Mouse (Mus musculus): ENCODE measurements at regions not wholly inside any gene's neighbourhood (a gene's known extent, or its start where the extent isn't known, plus 50 kb on each side); places are given as distances from the start of the nearest gene placed in this dataset.

GRCm38 (mm10) chr11:19102981-19103568 is 84.3 kb upstream of the Meis1 start:
- 47% methylated on average over 7 of the region's 7 CpGs for WGBS
- no peak for TF ChIP-seq CTCF (IDR thresholded peaks at IDR 0.05; ENCODE audit: low read depth)
- H3K9me3 ChIP-seq (ENCODE audit: control insufficient read depth), result no peaks in the 10 kb centered on the region

GRCm38 (mm10) chr11:19107180-19107579 is 88.4 kb upstream of the Meis1 start:
- H3K4me2 ChIP-seq (replicated peaks; ENCODE audit: low read depth), result no peak overlapping the region
- H3K9me3 ChIP-seq (ENCODE audit: control insufficient read depth), result no peaks in the 10 kb centered on the region
- ATAC-seq, result no peak
- H3K36me3 ChIP-seq (ENCODE audit: control insufficient read depth, insufficient read depth), result no peaks in the 10 kb centered on the region
- H3K27me3 ChIP-seq (replicated peaks; ENCODE audit: control insufficient read depth, insufficient read depth, low read length), result no peaks in the 10 kb centered on the region
- TF ChIP-seq CTCF (IDR thresholded peaks at IDR 0.05; ENCODE audit: low read depth), result no peak
- 70% methylated on average over 6 of the region's 6 CpGs for WGBS
- no peaks in the 10 kb centered on the region for H3K4me1 ChIP-seq (replicated peaks; ENCODE audit: control insufficient read depth, insufficient read depth, low read length)
- H3K4me3 ChIP-seq (ENCODE audit: low read depth, low read length), result no peak overlapping the region
- H3K9ac ChIP-seq (ENCODE audit: low read depth, low read length), result no peak overlapping the region
- no peak overlapping the region for H3K27ac ChIP-seq (ENCODE audit: low read depth, low read length)

More at GRCm38 (mm10) chr11:19102981-19103568, 84.3 kb upstream of the Meis1 start:
- no peak overlapping the region for H3K4me2 ChIP-seq (replicated peaks; ENCODE audit: low read depth)
- H3K27me3 ChIP-seq (replicated peaks; ENCODE audit: control insufficient read depth, insufficient read depth, low read length), result no peaks in the 10 kb centered on the region
- no peak overlapping the region for H3K27ac ChIP-seq (ENCODE audit: low read depth, low read length)
- no peaks in the 10 kb centered on the region for H3K4me1 ChIP-seq (replicated peaks; ENCODE audit: control insufficient read depth, insufficient read depth, low read length)
- no peak overlapping the region for H3K4me3 ChIP-seq (ENCODE audit: low read depth, low read length)
- H3K36me3 ChIP-seq (ENCODE audit: control insufficient read depth, insufficient read depth), result no peaks in the 10 kb centered on the region
- no peak for ATAC-seq
- H3K9ac ChIP-seq (ENCODE audit: low read depth, low read length), result no peak overlapping the region

DNA sequence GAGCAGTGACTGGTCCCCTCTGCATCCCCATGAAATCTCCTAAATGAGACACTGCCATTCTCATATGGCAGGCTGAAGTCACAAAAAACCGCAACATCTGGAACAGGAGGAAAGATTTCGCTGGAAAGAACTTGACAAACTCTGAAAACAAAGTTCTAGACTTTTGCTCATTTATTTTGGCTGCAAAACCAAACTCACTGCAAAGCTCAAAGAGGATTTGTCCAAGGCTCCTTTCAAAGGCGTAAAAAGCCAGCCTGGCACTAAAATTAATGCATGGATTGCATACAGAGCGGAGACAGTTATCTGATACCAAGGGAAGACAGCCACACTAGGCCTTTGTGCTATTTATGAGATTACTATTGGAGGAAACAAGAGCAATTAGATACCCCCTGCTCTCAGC is 90.3 kb upstream of the Meis1 start:
- ATAC-seq, result no peak
- H3K9ac ChIP-seq (ENCODE audit: low read depth, low read length), result no peak overlapping the region
- H3K4me3 ChIP-seq (ENCODE audit: low read depth, low read length), result no peak overlapping the region
- no peaks in the 10 kb centered on the region for H3K27me3 ChIP-seq (replicated peaks; ENCODE audit: control insufficient read depth, insufficient read depth, low read length)
- no peak for TF ChIP-seq CTCF (IDR thresholded peaks at IDR 0.05; ENCODE audit: low read depth)
- H3K9me3 ChIP-seq (ENCODE audit: control insufficient read depth), result no peaks in the 10 kb centered on the region
- no peaks in the 10 kb centered on the region for H3K4me1 ChIP-seq (replicated peaks; ENCODE audit: control insufficient read depth, insufficient read depth, low read length)
- H3K36me3 ChIP-seq (ENCODE audit: control insufficient read depth, insufficient read depth), result no peaks in the 10 kb centered on the region
- 83% methylated on average over 4 of the region's 4 CpGs for WGBS
- no peak overlapping the region for H3K4me2 ChIP-seq (replicated peaks; ENCODE audit: low read depth)
- H3K27ac ChIP-seq (ENCODE audit: low read depth, low read length), result no peak overlapping the region

- no peak for TF ChIP-seq CTCF (IDR thresholded peaks at IDR 0.05; ENCODE audit: low read depth)
- Histone ChIP-seq H3K27ac (ENCODE audit: low read depth, low read length) (no peak overlapping the region), H3K27me3 (replicated peaks; ENCODE audit: control insufficient read depth, insufficient read depth, low read length) (no peaks in the 10 kb centered on the region), H3K9ac (ENCODE audit: low read depth, low read length) (no peak overlapping the region), H3K4me3 (ENCODE audit: low read depth, low read length) (no peak overlapping the region), H3K4me1 (replicated peaks; ENCODE audit: control insufficient read depth, insufficient read depth, low read length) (no peaks in the 10 kb centered on the region), H3K9me3 (ENCODE audit: control insufficient read depth) (no peaks in the 10 kb centered on the region), H3K36me3 (ENCODE audit: control insufficient read depth, insufficient read depth) (no peaks in the 10 kb centered on the region), H3K4me2 (replicated peaks; ENCODE audit: low read depth) (no peak overlapping the region)
- WGBS, result 33% methylated on average over 7 of the region's 7 CpGs
- no peak for ATAC-seq
Observed at GRCm38 (mm10) chr11:19111916-19112575, 93.3 kb upstream of the Meis1 start.

DNA sequence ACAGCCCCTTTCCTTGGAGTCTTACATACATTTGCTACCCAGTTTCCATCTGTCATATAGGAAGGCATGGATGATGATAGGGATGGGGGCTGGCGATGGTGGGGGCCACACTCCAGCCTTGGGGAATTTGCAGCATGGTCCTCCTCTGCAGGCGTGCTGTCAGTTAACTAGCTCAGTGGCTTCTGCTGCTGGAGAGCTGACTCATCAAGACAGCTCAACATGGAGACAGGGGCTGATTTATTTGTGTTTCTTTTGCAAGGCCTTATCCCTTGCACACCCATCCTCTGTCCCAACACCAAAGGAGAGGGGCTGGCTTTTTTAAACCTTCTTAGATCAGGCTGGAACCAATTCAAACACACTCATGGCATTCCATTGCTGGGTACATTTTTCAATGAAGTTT is 98.3 kb upstream of the Meis1 start:
- no peaks in the 10 kb centered on the region for H3K27me3 ChIP-seq (replicated peaks; ENCODE audit: control insufficient read depth, insufficient read depth, low read length)
- H3K4me2 ChIP-seq (replicated peaks; ENCODE audit: low read depth), result no peak overlapping the region
- no peaks in the 10 kb centered on the region for H3K4me1 ChIP-seq (replicated peaks; ENCODE audit: control insufficient read depth, insufficient read depth, low read length)
- ATAC-seq, result no peak
- WGBS, result 72% methylated on average over 2 of the region's 2 CpGs
- TF ChIP-seq CTCF (IDR thresholded peaks at IDR 0.05; ENCODE audit: low read depth), result no peak
- no peaks in the 10 kb centered on the region for H3K36me3 ChIP-seq (ENCODE audit: control insufficient read depth, insufficient read depth)
- no peak overlapping the region for H3K9ac ChIP-seq (ENCODE audit: low read depth, low read length)
- H3K9me3 ChIP-seq (ENCODE audit: control insufficient read depth), result no peaks in the 10 kb centered on the region
- no peak overlapping the region for H3K27ac ChIP-seq (ENCODE audit: low read depth, low read length)
- no peak overlapping the region for H3K4me3 ChIP-seq (ENCODE audit: low read depth, low read length)

DNA sequence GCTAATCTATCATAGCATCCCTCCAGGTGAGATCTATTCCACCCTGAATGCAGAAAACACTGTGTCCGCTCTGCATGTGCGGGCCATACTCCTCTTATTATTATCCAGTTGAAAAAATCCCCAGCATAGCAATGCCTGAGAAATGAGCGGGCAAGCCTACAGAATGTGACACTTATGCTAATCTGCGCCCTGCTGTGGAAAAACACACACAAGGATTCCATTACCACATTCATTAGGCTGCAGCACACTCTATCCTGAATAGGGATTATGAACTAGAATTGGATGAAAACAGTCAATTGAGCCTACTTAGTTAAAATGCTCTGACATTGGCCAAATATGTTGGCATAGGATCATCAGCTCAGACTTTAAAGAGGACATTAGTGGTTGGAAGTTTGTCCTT is 99.5 kb upstream of the Meis1 start:
- H3K27ac ChIP-seq (ENCODE audit: low read depth, low read length), result no peak overlapping the region
- H3K4me2 ChIP-seq (replicated peaks; ENCODE audit: low read depth), result no peak overlapping the region
- no peaks in the 10 kb centered on the region for H3K4me1 ChIP-seq (replicated peaks; ENCODE audit: control insufficient read depth, insufficient read depth, low read length)
- ATAC-seq, result no peak
- 88% methylated on average over 4 of the region's 4 CpGs for WGBS
- no peaks in the 10 kb centered on the region for H3K36me3 ChIP-seq (ENCODE audit: control insufficient read depth, insufficient read depth)
- no peaks in the 10 kb centered on the region for H3K9me3 ChIP-seq (ENCODE audit: control insufficient read depth)
- no peak overlapping the region for H3K4me3 ChIP-seq (ENCODE audit: low read depth, low read length)
- TF ChIP-seq CTCF (IDR thresholded peaks at IDR 0.05; ENCODE audit: low read depth), result no peak
- no peak overlapping the region for H3K9ac ChIP-seq (ENCODE audit: low read depth, low read length)
- no peaks in the 10 kb centered on the region for H3K27me3 ChIP-seq (replicated peaks; ENCODE audit: control insufficient read depth, insufficient read depth, low read length)
